Comparison of ENCODE assay signal across 9 mouse cellular contexts in the genomic region with DNA sequence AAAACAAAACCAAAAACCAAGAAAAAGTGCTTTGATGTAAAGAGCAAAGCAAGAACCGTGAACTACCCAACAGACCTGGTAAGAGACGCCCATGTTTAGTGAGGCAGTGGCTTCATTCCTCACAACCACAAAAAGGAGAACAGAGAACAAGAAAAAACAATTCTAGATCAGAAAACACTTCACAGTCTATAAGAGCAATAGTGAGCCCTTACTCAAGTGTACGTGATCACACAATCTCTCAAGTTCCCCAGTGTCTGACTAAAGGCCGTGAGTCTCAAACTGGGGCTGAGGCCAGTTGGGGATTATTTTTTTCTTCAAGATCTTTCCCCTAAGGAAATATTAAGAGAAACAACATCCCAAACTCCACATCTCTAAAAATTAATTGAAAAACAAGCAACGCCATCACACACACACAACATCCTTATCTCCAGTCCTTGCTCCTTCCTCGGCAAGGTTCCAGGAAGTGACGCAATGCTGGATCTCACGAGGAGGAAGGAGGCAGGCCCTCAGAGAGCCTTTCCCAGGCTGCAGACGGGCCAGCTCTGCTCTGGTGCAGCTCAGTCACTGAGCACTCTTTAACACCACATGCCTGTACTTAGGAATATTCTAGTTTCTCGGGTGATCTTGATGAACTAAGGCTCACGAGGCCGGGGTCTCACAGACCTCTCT. TPM values are rescaled to one million over a fixed set of nuclear protein-coding genes. Genes with fewer than 3 reads are reported as not detected.
A peak's percentile ranks its signal among the peaks of the same experiment; 100 is the strongest.
DNase-seq lines count a peak whose midpoint lies in the region; ATAC-seq lines count a peak whose summit lies in the region.
"Had no signal": no experiment of that assay in that cellular context is flagged by ENCODE, and none has a peak within 500 bp of the region (broad histone marks: within the 10 kb centered on the region; RNA-seq: fewer than 3 reads in every experiment).

No protein-coding gene starts in this region.

- no peaks in the 10 kb centered on the region for H3K4me1 ChIP-seq in hindbrain, embryonic 15.5 days (replicated peaks)
- 0 out of 2 replicates have a peak, but pooled peaks cover 3% of the 10 kb centered on the region for H3K4me1 ChIP-seq in hindbrain, embryonic 13.5 days (replicated peaks)
- H3K4me1 ChIP-seq in liver, embryonic 15.5 days (replicated peaks), result peaks cover 32% of the 10 kb centered on the region
- no peaks in the 10 kb centered on the region for H3K4me1 ChIP-seq in midbrain, embryonic 15.5 days
- H3K4me1 ChIP-seq in hindbrain, embryonic 16.5 days (ENCODE audit: control insufficient read depth, insufficient read depth, low read depth, low read length), result 0 out of 2 replicates have a peak, but pooled peaks cover 2% of the 10 kb centered on the region

- no peak overlapping the region for H3K4me3 ChIP-seq in hindbrain, embryonic 15.5 days
- no peak overlapping the region for H3K4me3 ChIP-seq in hindbrain, embryonic 13.5 days
- no peak overlapping the region for H3K4me3 ChIP-seq in liver, embryonic 15.5 days (replicated peaks)
- H3K4me3 ChIP-seq in midbrain, embryonic 15.5 days, result no peak overlapping the region
- H3K4me3 ChIP-seq in hindbrain, embryonic 16.5 days (ENCODE audit: low read length), result no peak overlapping the region

- ATAC-seq in hindbrain, embryonic 15.5 days (ENCODE audit: low FRiP score, low read depth), result no peak
- ATAC-seq in hindbrain, embryonic 13.5 days (ENCODE audit: low FRiP score), result no peak
- ATAC-seq in common myeloid progenitor, adult 5-6 weeks (replicated peaks; ENCODE audit: low read depth, poor library complexity, severe bottlenecking), result peak; percentile 87
- ATAC-seq in liver, embryonic 15.5 days (ENCODE audit: insufficient read depth), result peak; percentile 74
- ATAC-seq in midbrain, embryonic 15.5 days (replicated peaks), result no peak
- ATAC-seq in hindbrain, embryonic 16.5 days, result no peak
- ATAC-seq: Patski had no signal

- no peaks in the 10 kb centered on the region for H3K9me3 ChIP-seq in hindbrain, embryonic 15.5 days
- H3K9me3 ChIP-seq in hindbrain, embryonic 13.5 days, result no peaks in the 10 kb centered on the region
- no peaks in the 10 kb centered on the region for H3K9me3 ChIP-seq in liver, embryonic 15.5 days (replicated peaks)
- no peaks in the 10 kb centered on the region for H3K9me3 ChIP-seq in midbrain, embryonic 15.5 days
- H3K9me3 ChIP-seq in hindbrain, embryonic 16.5 days (ENCODE audit: control insufficient read depth, low read length), result peaks cover 4% of the 10 kb centered on the region; the same call in 1 of the 2 replicates

- H3K4me2 ChIP-seq in hindbrain, embryonic 15.5 days, result no peak overlapping the region
- H3K4me2 ChIP-seq in hindbrain, embryonic 13.5 days, result no peak overlapping the region
- peak overlapping the region; percentile 47 for H3K4me2 ChIP-seq in liver, embryonic 15.5 days
- no peak overlapping the region for H3K4me2 ChIP-seq in midbrain, embryonic 15.5 days
- no peak overlapping the region for H3K4me2 ChIP-seq in hindbrain, embryonic 16.5 days (ENCODE audit: low read length)

- H3K27ac ChIP-seq in hindbrain, embryonic 15.5 days (replicated peaks), result 0 out of 2 replicates have a peak overlapping the region, but pooled peaks have one; percentile 2
- H3K27ac ChIP-seq in hindbrain, embryonic 13.5 days, result no peak overlapping the region
- peak overlapping the region; percentile 33; the same call in 1 of the 2 replicates for H3K27ac ChIP-seq in liver, embryonic 15.5 days (replicated peaks)
- no peak overlapping the region for H3K27ac ChIP-seq in midbrain, embryonic 15.5 days
- H3K27ac ChIP-seq in hindbrain, embryonic 16.5 days (ENCODE audit: low read depth, low read length), result no peak overlapping the region

- no peak overlapping the region for H3K9ac ChIP-seq in hindbrain, embryonic 15.5 days
- no peak overlapping the region for H3K9ac ChIP-seq in hindbrain, embryonic 13.5 days
- H3K9ac ChIP-seq in liver, embryonic 15.5 days, result no peak overlapping the region
- H3K9ac ChIP-seq in midbrain, embryonic 15.5 days, result no peak overlapping the region
- no peak overlapping the region for H3K9ac ChIP-seq in hindbrain, embryonic 16.5 days (ENCODE audit: low read depth, low read length)

- 81% methylated on average over 12 of the region's 12 CpGs for WGBS in hindbrain, embryonic 15.5 days
- 87% methylated on average over 12 of the region's 12 CpGs for WGBS in hindbrain, embryonic 13.5 days
- WGBS in liver, embryonic 15.5 days (ENCODE audit: insufficient replicate concordance), result 37% methylated on average over 12 of the region's 12 CpGs
- 85% methylated on average over 12 of the region's 12 CpGs for WGBS in midbrain, embryonic 15.5 days
- 86% methylated on average over 12 of the region's 12 CpGs for WGBS in hindbrain, embryonic 16.5 days

- no peaks in the 10 kb centered on the region for H3K27me3 ChIP-seq in hindbrain, embryonic 15.5 days
- no peaks in the 10 kb centered on the region for H3K27me3 ChIP-seq in hindbrain, embryonic 13.5 days
- no peaks in the 10 kb centered on the region for H3K27me3 ChIP-seq in liver, embryonic 15.5 days
- no peaks in the 10 kb centered on the region for H3K27me3 ChIP-seq in midbrain, embryonic 15.5 days (replicated peaks)
- H3K27me3 ChIP-seq in hindbrain, embryonic 16.5 days (replicated peaks; ENCODE audit: control insufficient read depth, insufficient read depth, low read length), result no peaks in the 10 kb centered on the region
- H3K27me3 ChIP-seq: Patski had no signal

- H3K36me3 ChIP-seq in hindbrain, embryonic 15.5 days, result no peaks in the 10 kb centered on the region
- H3K36me3 ChIP-seq in hindbrain, embryonic 13.5 days, result no peaks in the 10 kb centered on the region
- H3K36me3 ChIP-seq in liver, embryonic 15.5 days (replicated peaks), result no peaks in the 10 kb centered on the region
- no peaks in the 10 kb centered on the region for H3K36me3 ChIP-seq in midbrain, embryonic 15.5 days (replicated peaks)
- H3K36me3 ChIP-seq in hindbrain, embryonic 16.5 days (ENCODE audit: control insufficient read depth, insufficient read depth, low read length), result no peaks in the 10 kb centered on the region

- intact Hi-C loops in heart, postnatal 25 days (cut with DNase I), result loop anchor here (1.0 kb wide), 1 partner anchor 20 kb away; no protein-coding TSS in a partner anchor

- DNase-seq in heart, postnatal 25 days (ENCODE audit: low spot score), result peak; percentile 90
- peak; percentile 69 for DNase-seq in spleen, adult 12 weeks (ENCODE audit: low spot score)

RNA-seq across cellular contexts. Expression of gene Tmod3, which starts 12.4 kb away (rescaled TPM):
- 80.8 and 84.5 TPM in 2 replicates for polyA plus RNA-seq in hindbrain, embryonic 15.5 days (2015; fragmentation: Nextera tagmentation; extraction: Ambion mirVana)
- polyA plus RNA-seq in hindbrain, embryonic 13.5 days (2015; fragmentation: Nextera tagmentation; extraction: Ambion mirVana), result 82.3 and 85.3 TPM in 2 replicates
- 73.1 and 81.4 TPM in 2 replicates for total RNA-seq in common myeloid progenitor, adult 5-6 weeks (2017)
- 10 to 100 TPM; 62.9 to 74.0 TPM for total RNA-seq in heart, postnatal 25 days (2021)
- 23.7 and 28.9 TPM in 2 replicates for polyA plus RNA-seq in liver, embryonic 15.5 days (2015; fragmentation: Nextera tagmentation; extraction: Ambion mirVana)
- polyA plus RNA-seq in midbrain, embryonic 15.5 days (2015; fragmentation: Nextera tagmentation; extraction: Ambion mirVana), result 76.5 and 86.1 TPM in 2 replicates
- polyA plus RNA-seq in hindbrain, embryonic 16.5 days (2015; fragmentation: Nextera tagmentation; extraction: Ambion mirVana), result 75.6 and 79.5 TPM in 2 replicates

Comparison
In these comparisons a context has a peak if more than half of its experiments do, and no peak if none do; other contexts are left out.
1. H3K27ac ChIP-seq: peak in hindbrain, embryonic 15.5 days (single experiment) and liver, embryonic 15.5 days (single experiment); none in hindbrain, embryonic 13.5 days (single experiment), midbrain, embryonic 15.5 days (single experiment) and hindbrain, embryonic 16.5 days (single experiment).
2. ATAC-seq: peak in common myeloid progenitor, adult 5-6 weeks (single experiment) and liver, embryonic 15.5 days (single experiment); none in hindbrain, embryonic 15.5 days (single experiment), hindbrain, embryonic 13.5 days (single experiment), midbrain, embryonic 15.5 days (single experiment) and hindbrain, embryonic 16.5 days (single experiment).